Mouse (Mus musculus) thymus, postnatal 4 days (tissue): ENCODE results near the gene Tmem131l.
"Not testable (repeated sequence)": the region's sequence is repeated elsewhere in the genome, so short reads cannot be mapped to it uniquely, and the experiment has no call there.

Experiments used
- DNase-seq: peaks from one replicate; pipeline ENCODE4 v3.0.0; 2021

Tmem131l gene

GRCm38 (mm10) chr3:83902943-83903342, 137.0 kb downstream of the Tmem131l start:
- DNase-seq, result no peak

- DNase-seq, result no peak
These were observed 137.5 kb downstream of the Tmem131l start for GRCm38 (mm10) chr3:83902459-83902858.

DNA sequence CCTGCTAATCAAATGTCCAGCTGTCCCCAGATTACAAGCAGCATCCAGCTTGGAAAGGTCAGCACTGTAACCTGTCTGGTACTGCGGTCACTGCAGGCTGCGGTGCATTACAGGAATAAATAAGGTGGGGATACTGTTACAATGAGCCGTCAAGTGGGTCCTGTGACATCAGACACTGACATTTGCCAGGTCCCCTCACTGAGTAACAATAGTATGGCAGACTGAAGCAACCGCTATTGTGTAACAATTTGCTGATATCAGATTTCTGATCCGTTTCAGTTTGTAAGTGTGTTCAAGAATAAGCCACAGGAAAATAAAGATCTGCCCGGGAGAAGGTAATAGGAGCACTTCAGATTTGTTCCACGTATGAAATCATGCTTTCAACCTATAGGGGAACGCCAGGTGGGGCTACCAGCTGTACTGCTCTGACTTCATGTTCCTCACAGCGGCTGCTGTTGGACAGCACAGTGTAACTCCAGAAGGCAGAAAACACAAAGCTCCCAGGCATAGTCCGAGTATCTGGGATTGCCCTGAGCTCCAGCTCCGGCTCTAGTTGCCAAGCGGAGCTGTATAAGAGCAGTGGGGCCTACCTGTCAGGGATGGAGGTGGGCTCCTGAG, 139.1 kb downstream of the Tmem131l start:
- no peak for DNase-seq

- peak; percentile 28 for DNase-seq
These were observed 140.4 kb downstream of the Tmem131l start for GRCm38 (mm10) chr3:83899556-83899955.

GRCm38 (mm10) chr3:83898246-83898645, 141.7 kb downstream of the Tmem131l start:
- no peak for DNase-seq

DNA sequence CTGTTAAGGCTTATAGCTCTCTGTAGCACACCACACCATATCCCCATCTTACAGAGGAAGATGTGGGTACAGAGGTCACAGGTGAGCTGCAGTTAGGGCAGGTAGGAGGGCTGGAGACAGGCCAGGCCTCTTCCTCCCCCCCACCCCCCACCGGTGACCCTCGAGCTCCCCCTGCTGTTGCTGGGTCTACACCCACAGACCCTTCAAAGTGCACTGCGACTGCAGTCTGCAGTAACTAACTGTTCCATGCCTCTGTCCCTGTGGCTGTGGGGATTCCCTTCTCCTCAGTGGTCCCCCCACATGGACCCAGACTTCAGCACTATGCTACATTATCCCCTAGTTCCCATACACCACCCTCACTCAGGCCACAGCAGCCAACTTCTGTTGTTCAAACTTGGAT, 144.2 kb downstream of the Tmem131l start:
- peak; percentile 44 for DNase-seq

GRCm38 (mm10) chr3:83895111-83895510, 144.9 kb downstream of the Tmem131l start:
- DNase-seq, result no peak

GRCm38 (mm10) chr3:83885163-83885562, 154.8 kb downstream of the Tmem131l start:
- DNase-seq, result no peak

- DNase-seq, result not testable (repeated sequence)
These were observed 160.5 kb downstream of the Tmem131l start for GRCm38 (mm10) chr3:83879261-83880050.

DNA sequence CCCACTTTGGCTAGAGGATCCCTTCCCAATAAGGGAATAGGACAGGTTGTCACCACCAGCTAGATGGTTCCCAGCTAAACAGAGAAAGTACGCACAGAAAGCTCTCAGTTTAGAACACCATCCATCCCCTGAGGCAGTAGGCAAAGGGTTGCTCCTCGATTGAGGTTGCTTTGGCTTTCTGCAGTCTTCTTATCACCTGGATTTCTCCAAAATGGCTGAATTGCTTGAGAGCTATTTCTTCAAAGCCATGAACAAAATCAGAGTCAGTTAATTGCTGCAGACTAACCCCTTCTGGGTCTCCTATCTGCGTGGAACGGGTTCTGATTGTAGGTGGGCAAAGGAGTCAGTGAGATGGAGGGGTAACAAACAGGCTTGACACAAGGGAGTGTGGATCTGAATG, 161.2 kb downstream of the Tmem131l start:
- no peak for DNase-seq

DNA sequence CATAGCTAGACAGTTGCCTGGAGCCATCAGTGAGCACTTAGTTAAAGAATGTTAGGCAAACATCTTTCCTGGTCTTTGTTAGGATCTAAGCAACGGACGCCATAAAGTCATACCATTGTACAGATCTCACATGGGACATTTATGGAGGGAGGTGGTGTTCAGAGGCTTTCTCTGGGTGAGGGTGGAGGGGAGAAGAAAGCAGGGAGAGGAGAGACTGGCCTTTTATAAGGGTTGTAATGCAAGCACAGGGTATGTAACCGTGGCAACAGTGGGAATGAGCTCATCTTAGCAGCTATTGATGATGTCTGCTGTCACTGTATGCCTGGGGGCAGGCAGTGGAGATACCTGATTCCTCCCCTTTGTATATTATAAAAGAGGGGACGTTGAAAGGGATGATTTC, 163.7 kb downstream of the Tmem131l start:
- no peak for DNase-seq

- DNase-seq, result not testable (repeated sequence)
These were observed 164.9 kb downstream of the Tmem131l start for GRCm38 (mm10) chr3:83875078-83875477.

- not testable (repeated sequence) for DNase-seq
These were observed 167.1 kb downstream of the Tmem131l start for GRCm38 (mm10) chr3:83872853-83873252.

DNA sequence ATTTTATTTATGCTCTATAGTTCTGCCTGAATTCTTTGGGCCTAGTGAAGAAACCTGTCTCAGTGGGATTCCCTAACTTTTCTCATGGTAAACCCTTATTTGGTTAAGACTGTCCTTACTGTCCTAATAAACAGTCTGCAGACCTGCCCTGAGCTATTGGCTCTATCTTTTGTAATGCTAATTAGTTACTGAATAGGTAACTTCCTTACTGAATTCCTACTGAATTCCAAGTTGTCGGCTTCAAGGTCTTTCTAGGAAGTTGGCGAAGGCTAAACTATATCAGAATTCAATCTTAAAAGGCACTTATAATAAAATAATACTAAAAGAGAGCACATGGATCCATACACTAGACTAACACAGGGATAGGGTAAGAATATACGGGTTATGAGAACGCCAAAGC, 168.0 kb downstream of the Tmem131l start:
- DNase-seq, result not testable (repeated sequence)

DNA sequence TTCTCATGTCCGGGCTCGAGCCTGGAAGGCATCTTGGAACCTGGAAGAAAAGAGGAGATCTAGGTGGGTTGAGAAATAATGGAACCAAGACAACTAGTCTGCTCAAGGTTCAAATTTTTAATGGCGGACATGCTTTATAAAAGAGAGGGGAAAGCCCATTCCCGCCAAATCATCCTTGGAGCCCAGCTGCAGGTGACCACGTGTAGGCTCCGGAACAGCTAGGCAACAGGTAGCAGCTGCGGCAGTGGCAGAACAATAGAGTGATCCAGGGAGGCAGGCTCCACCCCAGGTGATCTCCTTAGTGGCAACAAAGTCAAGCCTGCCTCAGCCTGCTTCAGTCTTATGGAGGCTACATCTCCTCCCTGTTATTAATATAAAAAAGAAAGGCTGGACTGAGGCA, 168.4 kb downstream of the Tmem131l start:
- not testable (repeated sequence) for DNase-seq

GRCm38 (mm10) chr3:83869776-83870175, 170.2 kb downstream of the Tmem131l start:
- DNase-seq, result no peak

DNA sequence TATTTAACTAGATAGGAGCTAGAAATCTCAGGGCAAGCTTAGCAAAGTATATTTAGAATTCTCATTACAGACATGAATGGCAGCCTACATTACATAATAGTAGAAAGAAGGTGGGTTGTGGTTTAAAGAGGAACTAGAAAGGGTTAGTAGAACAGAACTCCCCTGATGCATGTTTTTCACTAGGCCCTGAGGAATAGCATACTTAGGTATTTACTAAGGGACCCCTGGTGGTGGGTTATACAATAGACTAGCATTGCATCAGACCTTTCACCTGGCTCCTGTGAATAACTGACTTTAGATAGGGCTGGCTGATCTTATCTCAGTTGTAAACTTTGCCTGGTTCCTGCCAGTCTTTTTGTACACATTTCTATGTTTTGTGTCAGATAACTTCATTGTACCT, 172.9 kb downstream of the Tmem131l start:
- DNase-seq, result not testable (repeated sequence)

DNA sequence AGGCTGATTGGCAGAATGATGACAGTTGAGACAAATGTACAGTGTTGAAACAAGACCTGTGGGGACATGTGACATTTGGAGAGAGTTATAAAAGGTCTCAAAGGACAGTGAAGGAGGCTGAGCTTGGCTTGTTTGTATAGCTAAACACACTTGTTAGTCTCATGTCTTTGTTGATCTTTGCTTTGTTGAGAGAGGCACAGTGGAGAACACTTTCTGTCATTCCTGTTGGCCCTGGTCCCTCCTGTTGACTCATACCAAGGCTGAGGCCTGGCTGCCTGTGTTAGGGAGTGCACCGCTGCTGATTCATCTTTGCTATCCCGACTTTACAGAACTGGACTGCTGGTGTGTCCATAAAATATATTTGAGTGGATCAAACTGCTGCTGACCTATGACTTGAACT, 174.8 kb downstream of the Tmem131l start:
- no peak for DNase-seq

GRCm38 (mm10) chr3:83864064-83864548, 175.9 kb downstream of the Tmem131l start:
- DNase-seq, result no peak

DNA sequence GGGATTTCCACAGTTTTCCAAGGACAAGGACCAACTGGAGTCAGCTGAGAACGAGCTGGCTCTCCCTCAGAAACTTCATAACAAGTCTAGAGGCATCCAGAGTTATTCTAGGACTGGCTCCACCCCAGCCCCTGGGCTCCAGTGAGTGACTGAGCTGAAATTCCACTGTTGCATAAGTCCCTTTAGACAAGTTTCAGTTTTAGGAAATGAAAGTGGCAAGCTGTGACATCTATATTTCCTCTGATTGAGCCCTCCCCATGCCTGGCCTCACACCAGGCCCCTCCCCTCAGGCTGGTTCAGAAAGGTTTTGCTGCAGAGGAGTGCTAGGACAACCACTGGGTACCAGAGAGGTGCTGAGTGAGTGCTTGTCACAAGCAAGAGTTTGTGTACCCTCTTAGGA, 177.0 kb downstream of the Tmem131l start:
- peak; percentile 28 for DNase-seq

DNA sequence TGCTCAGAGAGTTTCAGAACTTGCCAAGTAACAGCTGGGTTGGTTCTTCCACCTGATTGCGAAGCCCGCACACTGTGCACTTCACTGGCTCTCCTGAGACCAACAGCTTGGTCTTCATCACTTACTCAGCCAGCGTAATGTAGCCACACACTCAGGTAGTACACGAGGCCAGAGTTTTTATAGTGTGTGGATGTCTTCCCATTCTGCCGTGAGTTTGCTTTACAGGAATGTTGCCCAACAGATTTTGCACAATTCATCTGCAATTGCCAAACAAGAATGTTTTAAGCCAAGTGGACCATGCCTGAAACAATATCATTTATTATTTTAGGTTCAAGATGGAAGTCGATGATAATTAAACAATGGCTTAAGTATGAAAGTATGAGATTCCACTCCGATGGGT, 180.4 kb downstream of the Tmem131l start:
- DNase-seq, result no peak

DNA sequence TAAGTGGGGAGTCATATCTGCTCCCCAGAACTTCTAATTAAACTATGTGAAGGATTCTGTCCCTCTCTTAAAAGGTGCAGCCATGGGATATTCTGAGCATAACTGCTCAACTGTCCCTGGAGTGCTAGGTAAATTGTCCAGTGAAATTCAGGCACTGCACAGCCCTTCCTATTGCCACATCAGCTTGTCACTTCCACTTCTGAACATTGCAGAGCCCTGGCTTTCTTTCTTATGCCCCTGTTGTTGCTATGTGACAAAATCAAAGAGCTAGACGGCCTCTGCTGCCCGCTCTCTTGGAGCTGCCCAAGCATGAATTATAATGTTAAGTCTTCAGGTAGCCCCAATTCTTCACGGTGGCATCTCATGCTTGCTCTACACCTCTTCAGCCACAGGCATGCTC, 180.9 kb downstream of the Tmem131l start:
- no peak for DNase-seq

DNA sequence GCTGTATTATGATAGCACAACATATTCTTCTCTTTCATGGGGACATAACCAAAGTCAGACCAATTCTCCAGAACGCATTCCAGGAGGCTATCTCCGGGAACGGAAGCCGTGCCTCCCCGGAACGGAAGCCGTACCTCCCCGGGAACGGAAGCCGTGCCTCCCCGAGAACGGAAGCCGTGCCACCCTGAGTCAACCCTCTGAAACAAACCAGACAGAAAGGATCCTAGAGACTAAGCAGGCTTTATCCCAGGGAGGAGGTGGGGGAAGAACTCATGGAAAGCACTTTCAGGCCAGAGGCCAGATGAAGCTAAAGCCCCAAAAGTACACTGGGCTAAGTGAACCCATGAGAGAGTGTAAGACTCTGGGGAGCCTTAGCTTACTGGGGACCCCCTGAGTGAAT, 182.4 kb downstream of the Tmem131l start:
- no peak for DNase-seq

DNA sequence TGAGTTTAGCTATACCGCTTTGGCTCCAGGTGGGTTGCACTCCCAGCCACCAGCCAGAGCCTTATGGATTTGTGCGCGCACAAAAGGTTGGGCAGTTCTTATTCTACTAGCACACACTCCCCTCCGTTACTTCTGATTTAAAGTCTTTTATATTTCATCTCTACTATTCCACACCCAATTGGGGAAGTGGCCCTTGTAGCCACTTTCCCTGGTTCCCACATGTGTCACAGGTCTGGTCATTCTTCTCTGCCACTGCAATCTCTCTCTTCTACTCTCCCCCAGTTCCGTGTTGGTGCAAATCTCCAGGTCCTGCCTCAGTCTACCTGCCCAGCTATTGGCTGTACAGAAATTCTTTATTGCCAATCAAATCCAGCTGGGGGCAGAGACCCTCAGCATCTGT, 184.3 kb downstream of the Tmem131l start:
- no peak for DNase-seq
